Mouse (Mus musculus) spleen, embryonic (tissue): ENCODE results near the gene Dda1.
"Not testable (repeated sequence)": the region's sequence is repeated elsewhere in the genome, so short reads cannot be mapped to it uniquely, and the experiment has no call there.

Experiments used
- CTCF ChIA-PET: fragments of 350-600 bp; sonication (Branson Sonifier 250); formaldehyde crosslinking; loops from one replicate; lab custom pipeline; 2022; lab: Charles Lee

The Dda1 gene

GRCm38 (mm10) chr8:71468916-71469315 lies at the start of gene Dda1:
Gene Dda1 (plus strand): TSS chr8:71469199.
- CTCF ChIA-PET, result no interaction called here

GRCm38 (mm10) chr8:71422121-71422520 lies 46.9 kb upstream of the Dda1 start:
- CTCF ChIA-PET, result no interaction called here

DNA sequence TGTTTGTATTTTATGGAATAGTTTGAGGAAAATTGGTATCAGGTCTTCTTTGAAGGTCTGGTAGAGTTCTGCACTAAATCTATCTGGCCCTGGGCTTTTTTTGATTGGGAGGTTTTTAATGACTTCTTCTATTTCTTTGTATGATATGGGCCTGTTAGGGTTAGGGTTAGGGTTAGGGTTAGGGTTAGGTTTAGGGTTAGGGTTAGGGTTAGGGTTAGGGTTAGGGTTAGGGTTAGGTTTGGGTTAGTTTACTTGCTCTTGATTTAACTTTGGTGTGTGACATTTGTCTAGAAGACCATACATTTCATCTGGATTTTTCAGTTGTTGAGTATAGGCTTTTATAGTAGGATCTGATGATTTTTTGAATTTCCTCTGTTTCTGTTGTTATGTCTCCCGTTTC lies 36.1 kb upstream of the Dda1 start:
- CTCF ChIA-PET, result not testable (repeated sequence)

GRCm38 (mm10) chr8:71437041-71437440 lies 32.0 kb upstream of the Dda1 start:
- CTCF ChIA-PET, result no interaction called here

GRCm38 (mm10) chr8:71441404-71441803 lies 27.6 kb upstream of the Dda1 start:
- CTCF ChIA-PET, result interaction anchor here (0.7 to 1.5 kb wide), 4 partner anchors 70 to 131 kb away, joined by 3 to 10 read pairs (median 4); no protein-coding TSS in a partner anchor

DNA sequence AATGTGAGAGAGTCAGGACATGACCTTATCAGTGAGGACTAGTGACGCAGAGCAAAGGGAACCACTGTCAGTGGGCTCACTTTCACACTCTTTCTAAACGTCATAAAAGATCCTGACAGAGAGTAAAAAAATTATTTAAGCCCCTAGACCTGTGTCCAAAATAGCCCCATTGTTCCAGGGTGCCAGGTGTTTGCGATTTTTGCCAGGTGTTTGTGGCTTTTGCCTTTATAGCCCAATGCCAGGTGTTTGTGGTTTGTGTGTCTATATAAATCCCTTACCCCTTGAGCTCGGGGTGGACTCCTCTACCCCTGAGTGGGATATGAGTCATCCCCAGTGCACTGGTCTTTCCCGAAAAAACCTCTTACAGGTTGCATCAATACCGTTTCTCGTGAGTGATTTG lies 23.9 kb upstream of the Dda1 start:
- CTCF ChIA-PET, result no interaction called here

DNA sequence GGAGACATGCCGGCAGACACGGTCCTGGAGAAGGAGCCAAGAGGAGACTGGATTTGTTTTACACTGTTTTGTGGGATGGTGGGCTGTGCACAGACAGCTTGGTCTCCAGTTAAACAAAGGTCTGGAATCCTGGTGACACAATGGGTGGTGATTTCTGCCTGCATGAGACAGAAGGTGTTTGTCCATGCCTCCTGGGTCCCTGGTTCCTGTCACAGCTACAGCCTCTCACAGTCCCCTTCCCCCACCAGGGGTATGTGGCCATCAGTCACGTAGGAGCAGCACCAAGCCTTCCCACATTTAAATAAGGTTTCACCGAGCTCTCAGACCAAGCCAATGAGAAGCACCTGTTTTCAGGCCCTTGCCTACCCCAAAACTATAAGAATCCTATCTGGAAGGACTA lies 17.7 kb upstream of the Dda1 start:
- CTCF ChIA-PET, result no interaction called here

DNA sequence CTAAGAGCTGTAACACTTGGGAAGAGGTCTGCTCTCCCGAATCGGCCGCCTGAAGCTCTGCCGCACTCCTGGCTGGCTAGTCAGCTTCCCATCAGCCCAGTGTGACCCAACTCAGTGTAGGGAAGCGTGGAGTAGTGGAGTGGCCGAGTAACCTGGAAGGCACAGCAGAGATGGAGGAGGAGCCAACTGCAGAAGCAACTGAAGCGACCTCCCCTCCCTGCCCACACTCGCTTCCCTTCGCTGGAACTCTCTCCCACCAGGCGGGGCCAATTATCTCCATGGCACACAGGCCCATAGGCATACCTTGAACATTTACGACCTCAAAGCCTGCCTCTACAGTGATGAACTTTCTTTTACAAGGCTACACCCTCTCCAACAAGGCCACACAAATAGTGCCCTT lies 17.2 kb upstream of the Dda1 start:
- CTCF ChIA-PET, result no interaction called here

DNA sequence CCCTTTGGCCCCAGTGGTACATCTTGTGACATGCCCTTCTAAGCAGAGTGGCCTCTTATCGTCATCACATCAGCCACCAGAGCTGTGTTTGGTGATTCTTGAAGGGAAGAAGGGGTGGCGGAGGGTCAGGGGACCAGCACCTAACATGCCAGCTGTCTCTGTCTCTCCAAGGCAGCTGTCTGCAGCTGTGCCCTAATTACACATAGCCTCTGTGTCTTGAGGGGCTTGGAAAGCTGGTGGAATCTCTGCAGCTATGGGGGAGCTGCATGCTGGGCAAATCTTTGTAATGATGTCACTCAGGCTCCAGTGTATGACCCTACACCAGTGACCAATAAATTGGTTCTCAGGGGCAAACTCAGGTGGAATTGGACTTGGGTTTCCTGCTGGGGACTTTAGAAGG lies 16.3 kb upstream of the Dda1 start:
- CTCF ChIA-PET, result no interaction called here

GRCm38 (mm10) chr8:71454668-71455067 lies 14.3 kb upstream of the Dda1 start:
- CTCF ChIA-PET, result no interaction called here

GRCm38 (mm10) chr8:71456906-71457305 lies 12.1 kb upstream of the Dda1 start:
- CTCF ChIA-PET, result no interaction called here

DNA sequence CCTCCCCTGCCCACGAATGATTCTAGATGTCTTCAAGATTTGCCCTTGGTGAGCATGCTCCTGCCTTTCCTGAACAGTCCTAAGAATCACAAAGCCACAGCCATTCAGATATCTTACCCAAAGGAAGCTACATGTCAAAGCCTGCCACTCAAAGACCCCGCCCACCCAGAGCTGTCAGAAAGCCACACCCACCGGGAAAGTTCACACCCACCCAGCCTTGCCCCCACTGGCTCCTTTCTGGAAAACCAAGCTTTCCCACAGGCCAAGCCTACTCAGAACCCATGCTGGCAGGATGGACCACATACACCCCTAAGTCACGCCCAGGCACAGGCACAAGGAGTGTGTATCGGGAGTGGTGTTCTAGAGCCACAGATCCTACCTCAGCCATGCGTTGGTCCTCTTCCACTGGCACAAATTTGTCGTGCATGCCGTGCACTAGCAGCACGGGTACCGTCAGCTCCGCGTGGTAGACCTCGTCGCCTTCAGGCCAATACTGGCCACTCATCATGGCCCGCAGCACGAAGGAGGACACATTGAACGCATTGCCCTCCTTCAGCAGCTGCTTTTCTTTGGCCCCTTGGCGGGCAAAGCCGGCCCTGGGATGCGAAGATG lies 11.2 kb upstream of the Dda1 start:
- CTCF ChIA-PET, result interaction anchor here (0.6 kb wide), 1 partner anchor 1317 kb away, joined by 4 read pairs; no protein-coding TSS in a partner anchor

DNA sequence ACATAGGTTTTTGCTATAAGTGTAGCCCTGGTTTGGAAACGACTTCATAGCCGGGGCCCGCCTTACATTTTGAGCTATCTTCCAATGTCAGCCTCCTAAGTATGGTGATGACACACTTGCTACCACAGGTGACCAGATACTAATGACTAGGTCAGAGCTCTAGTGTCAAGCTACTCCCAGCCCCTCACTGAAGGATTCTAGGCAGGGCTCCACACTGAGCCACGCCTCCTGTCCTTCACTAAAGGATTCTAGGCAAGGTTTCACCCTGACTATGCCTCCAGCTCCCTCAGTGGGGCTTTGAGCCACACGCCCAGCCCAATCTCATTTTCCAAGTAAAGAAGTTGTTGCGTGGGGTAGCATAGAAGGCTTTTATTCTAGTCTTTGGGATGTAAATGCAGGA lies 8.3 kb upstream of the Dda1 start:
- CTCF ChIA-PET, result no interaction called here

GRCm38 (mm10) chr8:71461152-71461840 lies 7.7 kb upstream of the Dda1 start:
- CTCF ChIA-PET, result no interaction called here

GRCm38 (mm10) chr8:71462191-71462590 lies 6.8 kb upstream of the Dda1 start:
- CTCF ChIA-PET, result no interaction called here

- CTCF ChIA-PET, result no interaction called here
Measured at GRCm38 (mm10) chr8:71462786-71463185, 6.2 kb upstream of the Dda1 start.

- CTCF ChIA-PET, result no interaction called here
Measured at GRCm38 (mm10) chr8:71463188-71464033, 5.6 kb upstream of the Dda1 start, which contains the start of gene Abhd8. Gene Abhd8 (minus strand): TSS chr8:71463655.

DNA sequence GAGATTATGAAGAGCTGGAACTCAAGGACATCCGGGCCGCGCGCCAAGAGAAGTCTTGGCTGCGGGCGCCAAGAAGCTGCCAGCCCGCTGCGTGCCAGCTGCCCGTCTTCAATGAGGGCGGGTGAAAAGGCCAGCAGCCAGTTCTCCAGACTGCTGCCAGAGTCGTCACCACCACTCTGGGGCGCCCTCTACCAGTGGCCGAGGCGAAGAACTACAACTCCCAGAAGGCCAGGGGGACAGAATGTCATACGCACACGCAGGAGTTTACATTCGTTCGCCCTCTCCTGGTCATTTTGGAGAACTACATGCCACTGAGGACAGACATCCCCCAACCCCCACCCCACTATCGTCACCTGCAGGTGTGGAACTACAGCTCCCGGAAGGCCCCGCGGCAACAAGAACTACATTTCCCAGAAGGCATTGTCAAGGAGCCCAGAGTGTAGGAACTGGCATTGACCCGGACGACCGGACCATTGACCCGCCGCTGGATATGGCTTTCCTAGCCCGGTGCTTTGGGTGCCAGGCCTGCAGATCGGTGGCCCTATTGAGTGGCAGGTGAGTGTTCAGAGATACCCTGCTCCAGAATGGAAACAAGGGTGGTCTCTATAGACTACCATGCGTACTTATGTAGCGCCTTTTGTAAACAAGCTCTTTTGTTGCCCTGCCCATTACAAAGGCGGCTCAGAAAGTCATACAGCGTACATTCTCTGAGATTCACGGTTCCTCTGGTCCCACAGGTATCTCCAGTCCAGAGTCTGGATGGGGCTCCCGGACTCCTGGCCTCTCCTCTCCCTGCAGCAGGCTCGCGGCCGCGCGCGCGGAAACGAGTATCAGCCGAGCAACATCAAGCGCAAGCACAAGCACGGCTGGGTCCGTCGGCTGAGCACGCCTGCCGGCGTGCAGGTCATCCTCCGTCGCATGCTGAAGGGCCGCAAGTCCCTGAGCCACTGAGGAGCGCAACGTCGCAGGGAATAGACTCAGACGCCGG lies 4.2 kb upstream of the Dda1 start, which contains the start of gene Mrpl34:
Gene Mrpl34 (plus strand): TSS at position 447 of the 988 bp plus-strand sequence.
- CTCF ChIA-PET, result interaction anchor here (0.6 kb wide), 1 partner anchor 8 kb away, joined by 3 read pairs; no protein-coding TSS in a partner anchor

DNA sequence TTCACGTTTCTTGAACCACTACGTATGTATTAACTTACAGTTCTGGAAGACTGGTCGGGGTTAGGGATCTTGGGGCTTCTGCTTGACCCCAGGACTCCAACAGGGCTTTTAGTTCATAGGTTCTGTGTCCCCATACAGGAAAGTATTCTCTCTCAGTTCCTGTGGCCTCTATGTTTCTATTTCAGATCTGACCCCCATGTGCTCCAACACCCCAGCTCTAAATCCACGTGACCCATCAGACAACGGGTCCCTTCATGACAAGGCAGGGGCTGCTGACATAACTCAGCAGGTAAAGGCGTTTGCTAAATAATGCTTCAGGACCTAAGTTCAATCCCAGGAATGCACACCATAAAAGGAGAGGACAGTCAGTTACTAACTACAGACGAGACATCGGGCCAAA lies 3.3 kb upstream of the Dda1 start:
- CTCF ChIA-PET, result no interaction called here

GRCm38 (mm10) chr8:71466198-71466597 lies 2.8 kb upstream of the Dda1 start:
- CTCF ChIA-PET, result no interaction called here

DNA sequence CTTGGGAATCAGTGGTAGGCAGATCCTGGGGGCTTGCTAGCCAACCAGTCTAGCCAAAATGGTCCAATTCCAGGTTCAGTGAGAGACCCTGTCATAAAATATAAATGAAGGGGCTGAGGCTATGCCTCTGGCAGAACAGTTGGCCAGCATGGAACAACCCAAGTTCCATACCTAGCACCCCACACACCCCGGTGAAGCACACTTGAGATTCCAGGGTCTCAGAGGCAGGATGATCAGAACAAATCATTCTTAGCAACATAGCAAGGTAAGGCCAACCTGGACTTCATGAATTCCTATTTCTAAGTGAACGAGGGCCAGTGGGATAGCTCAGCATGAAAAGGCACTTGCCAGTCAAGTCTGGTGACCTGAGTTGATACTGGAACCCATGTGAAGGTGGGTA lies 1.8 kb upstream of the Dda1 start:
- CTCF ChIA-PET, result no interaction called here
